Mouse (Mus musculus): Measurements from ENCODE around the gene C1qtnf7. TPM values are rescaled to one million over a fixed set of nuclear protein-coding genes. Genes with fewer than 3 reads are reported as not detected.

C1qtnf7 gene
- polyA plus RNA-seq, 1 experiment from 2014 or later, result 2.1 TPM

- WGBS, result 63% methylated on average over 11 of the region's 11 CpGs
- H3K4me2 ChIP-seq (replicated peaks), result no peak overlapping the region
- no peak overlapping the region for H3K9ac ChIP-seq
- no peaks in the 10 kb centered on the region for H3K36me3 ChIP-seq
- no peaks in the 10 kb centered on the region for H3K4me1 ChIP-seq
- no peaks in the 10 kb centered on the region for H3K27me3 ChIP-seq
- H3K9me3 ChIP-seq (replicated peaks), result no peaks in the 10 kb centered on the region
- H3K4me3 ChIP-seq, result no peak overlapping the region
- no peak for ATAC-seq (ENCODE audit: low FRiP score)
- H3K27ac ChIP-seq, result no peak overlapping the region
Measured at GRCm38 (mm10) chr5:43585406-43586245, 70.3 kb downstream of the C1qtnf7 start.

GRCm38 (mm10) chr5:43588791-43589439, 73.6 kb downstream of the C1qtnf7 start:
- no peak overlapping the region for H3K9ac ChIP-seq
- no peak overlapping the region for H3K4me2 ChIP-seq (replicated peaks)
- no peak overlapping the region for H3K4me3 ChIP-seq
- no peak for ATAC-seq (ENCODE audit: low FRiP score)
- H3K4me1 ChIP-seq, result no peaks in the 10 kb centered on the region
- H3K36me3 ChIP-seq, result no peaks in the 10 kb centered on the region
- no peak overlapping the region for H3K27ac ChIP-seq
- H3K27me3 ChIP-seq, result no peaks in the 10 kb centered on the region
- no peaks in the 10 kb centered on the region for H3K9me3 ChIP-seq (replicated peaks)
- WGBS, result 83% methylated on average over 5 of the region's 5 CpGs

GRCm38 (mm10) chr5:43589440-43589830, 74.1 kb downstream of the C1qtnf7 start:
- Histone ChIP-seq H3K27me3 (no peaks in the 10 kb centered on the region), H3K27ac (no peak overlapping the region), H3K9ac (no peak overlapping the region), H3K4me2 (replicated peaks) (no peak overlapping the region), H3K36me3 (no peaks in the 10 kb centered on the region), H3K9me3 (replicated peaks) (no peaks in the 10 kb centered on the region), H3K4me1 (no peaks in the 10 kb centered on the region), H3K4me3 (no peak overlapping the region)
- WGBS, result 70% methylated on average over 2 of the region's 2 CpGs
- no peak for ATAC-seq (ENCODE audit: low FRiP score)

GRCm38 (mm10) chr5:43590311-43590731, 75.0 kb downstream of the C1qtnf7 start:
- Histone ChIP-seq H3K36me3 (no peaks in the 10 kb centered on the region), H3K27ac (no peak overlapping the region), H3K4me3 (no peak overlapping the region), H3K9ac (no peak overlapping the region), H3K4me1 (no peaks in the 10 kb centered on the region), H3K27me3 (no peaks in the 10 kb centered on the region), H3K9me3 (replicated peaks) (no peaks in the 10 kb centered on the region), H3K4me2 (replicated peaks) (no peak overlapping the region)
- 89% methylated on average over 2 of the region's 2 CpGs for WGBS
- ATAC-seq (ENCODE audit: low FRiP score), result no peak

GRCm38 (mm10) chr5:43601601-43602000, 86.3 kb downstream of the C1qtnf7 start:
- no peak overlapping the region for H3K9ac ChIP-seq
- H3K27me3 ChIP-seq, result no peaks in the 10 kb centered on the region
- H3K27ac ChIP-seq, result no peak overlapping the region
- H3K4me1 ChIP-seq, result no peaks in the 10 kb centered on the region
- WGBS, result 89% methylated on average over 8 of the region's 8 CpGs
- no peaks in the 10 kb centered on the region for H3K36me3 ChIP-seq
- H3K9me3 ChIP-seq (replicated peaks), result no peaks in the 10 kb centered on the region
- no peak for ATAC-seq (ENCODE audit: low FRiP score)
- H3K4me3 ChIP-seq, result no peak overlapping the region
- no peak overlapping the region for H3K4me2 ChIP-seq (replicated peaks)

- ATAC-seq (ENCODE audit: low FRiP score), result no peak
- H3K9me3 ChIP-seq (replicated peaks), result no peaks in the 10 kb centered on the region
- 84% methylated on average over 3 of the region's 3 CpGs for WGBS
Measured at GRCm38 (mm10) chr5:43602518-43602917, 87.2 kb downstream of the C1qtnf7 start.

GRCm38 (mm10) chr5:43603559-43603958, 88.2 kb downstream of the C1qtnf7 start:
- H3K4me2 ChIP-seq (replicated peaks), result no peak overlapping the region
- H3K4me1 ChIP-seq, result no peaks in the 10 kb centered on the region
- no peak for ATAC-seq (ENCODE audit: low FRiP score)
- WGBS, result 66% methylated on average over 3 of the region's 3 CpGs
- H3K27ac ChIP-seq, result no peak overlapping the region
- no peaks in the 10 kb centered on the region for H3K9me3 ChIP-seq (replicated peaks)
- H3K9ac ChIP-seq, result no peak overlapping the region
- H3K36me3 ChIP-seq, result no peaks in the 10 kb centered on the region
- H3K27me3 ChIP-seq, result no peaks in the 10 kb centered on the region
- H3K4me3 ChIP-seq, result no peak overlapping the region

More at GRCm38 (mm10) chr5:43602518-43602917, 87.2 kb downstream of the C1qtnf7 start:
- Histone ChIP-seq H3K27me3 (no peaks in the 10 kb centered on the region), H3K9ac (no peak overlapping the region), H3K27ac (no peak overlapping the region), H3K4me1 (no peaks in the 10 kb centered on the region), H3K4me3 (no peak overlapping the region), H3K36me3 (no peaks in the 10 kb centered on the region), H3K4me2 (replicated peaks) (no peak overlapping the region)

- no peak for ATAC-seq (ENCODE audit: low FRiP score)
- Histone ChIP-seq H3K9ac (no peak overlapping the region), H3K36me3 (no peaks in the 10 kb centered on the region), H3K9me3 (replicated peaks) (no peaks in the 10 kb centered on the region), H3K27me3 (no peaks in the 10 kb centered on the region), H3K4me2 (replicated peaks) (no peak overlapping the region), H3K4me3 (no peak overlapping the region), H3K4me1 (no peaks in the 10 kb centered on the region), H3K27ac (no peak overlapping the region)
- WGBS, result 84% methylated on average over 3 of the region's 3 CpGs
Measured at GRCm38 (mm10) chr5:43608073-43608472, 92.7 kb downstream of the C1qtnf7 start.

- Histone ChIP-seq H3K27ac (no peak overlapping the region), H3K36me3 (no peaks in the 10 kb centered on the region), H3K4me2 (replicated peaks) (no peak overlapping the region), H3K9me3 (replicated peaks) (no peaks in the 10 kb centered on the region), H3K27me3 (no peaks in the 10 kb centered on the region), H3K4me3 (no peak overlapping the region), H3K4me1 (no peaks in the 10 kb centered on the region), H3K9ac (no peak overlapping the region)
- 95% methylated on average over 1 of the region's 1 CpGs for WGBS
- ATAC-seq (ENCODE audit: low FRiP score), result no peak
Measured at GRCm38 (mm10) chr5:43609760-43610159, 94.4 kb downstream of the C1qtnf7 start.

- Histone ChIP-seq H3K9ac (no peak overlapping the region), H3K27ac (no peak overlapping the region), H3K36me3 (no peaks in the 10 kb centered on the region), H3K27me3 (no peaks in the 10 kb centered on the region), H3K4me3 (no peak overlapping the region), H3K4me1 (peaks cover 2% of the 10 kb centered on the region; the same call in 1 of the 2 replicates), H3K9me3 (replicated peaks) (no peaks in the 10 kb centered on the region), H3K4me2 (replicated peaks) (no peak overlapping the region)
- peak; percentile 52; the same call in 1 of the 2 replicates for ATAC-seq (ENCODE audit: low FRiP score)
- 62% methylated on average over 7 of the region's 7 CpGs for WGBS
Measured at GRCm38 (mm10) chr5:43621575-43622299, 106.4 kb downstream of the C1qtnf7 start.

- no peak overlapping the region for H3K4me3 ChIP-seq
- WGBS, result 83% methylated on average over 4 of the region's 4 CpGs
- no peaks in the 10 kb centered on the region for H3K27me3 ChIP-seq
- no peaks in the 10 kb centered on the region; the same call in 1 of the 2 replicates for H3K9me3 ChIP-seq (replicated peaks)
- ATAC-seq (ENCODE audit: low FRiP score), result no peak
- no peak overlapping the region for H3K9ac ChIP-seq
- no peak overlapping the region for H3K4me2 ChIP-seq (replicated peaks)
- H3K27ac ChIP-seq, result no peak overlapping the region
- H3K36me3 ChIP-seq, result no peaks in the 10 kb centered on the region
- peaks cover 2% of the 10 kb centered on the region; the same call in 1 of the 2 replicates for H3K4me1 ChIP-seq
Measured at GRCm38 (mm10) chr5:43625407-43625806, 110.1 kb downstream of the C1qtnf7 start.

- H3K36me3 ChIP-seq, result no peaks in the 10 kb centered on the region
- H3K4me2 ChIP-seq (replicated peaks), result no peak overlapping the region
- no peaks in the 10 kb centered on the region for H3K27me3 ChIP-seq
- H3K9ac ChIP-seq, result no peak overlapping the region
- no peaks in the 10 kb centered on the region; the same call in 1 of the 2 replicates for H3K9me3 ChIP-seq (replicated peaks)
- no peak overlapping the region for H3K4me3 ChIP-seq
- 87% methylated on average over 5 of the region's 5 CpGs for WGBS
- no peaks in the 10 kb centered on the region for H3K4me1 ChIP-seq
- no peak overlapping the region for H3K27ac ChIP-seq
- no peak; the same call in 1 of the 2 replicates for ATAC-seq (ENCODE audit: low FRiP score)
Measured at GRCm38 (mm10) chr5:43634071-43634601, 118.8 kb downstream of the C1qtnf7 start.
